Mouse (Mus musculus): ENCODE results near the gene M1ap. TPM values are rescaled to one million over a fixed set of nuclear protein-coding genes. Genes with fewer than 3 reads are reported as not detected.

M1ap gene
- total and polyA plus RNA-seq, 3 experiments: 6.2 to 6.3 TPM; not detected in 1

DNA sequence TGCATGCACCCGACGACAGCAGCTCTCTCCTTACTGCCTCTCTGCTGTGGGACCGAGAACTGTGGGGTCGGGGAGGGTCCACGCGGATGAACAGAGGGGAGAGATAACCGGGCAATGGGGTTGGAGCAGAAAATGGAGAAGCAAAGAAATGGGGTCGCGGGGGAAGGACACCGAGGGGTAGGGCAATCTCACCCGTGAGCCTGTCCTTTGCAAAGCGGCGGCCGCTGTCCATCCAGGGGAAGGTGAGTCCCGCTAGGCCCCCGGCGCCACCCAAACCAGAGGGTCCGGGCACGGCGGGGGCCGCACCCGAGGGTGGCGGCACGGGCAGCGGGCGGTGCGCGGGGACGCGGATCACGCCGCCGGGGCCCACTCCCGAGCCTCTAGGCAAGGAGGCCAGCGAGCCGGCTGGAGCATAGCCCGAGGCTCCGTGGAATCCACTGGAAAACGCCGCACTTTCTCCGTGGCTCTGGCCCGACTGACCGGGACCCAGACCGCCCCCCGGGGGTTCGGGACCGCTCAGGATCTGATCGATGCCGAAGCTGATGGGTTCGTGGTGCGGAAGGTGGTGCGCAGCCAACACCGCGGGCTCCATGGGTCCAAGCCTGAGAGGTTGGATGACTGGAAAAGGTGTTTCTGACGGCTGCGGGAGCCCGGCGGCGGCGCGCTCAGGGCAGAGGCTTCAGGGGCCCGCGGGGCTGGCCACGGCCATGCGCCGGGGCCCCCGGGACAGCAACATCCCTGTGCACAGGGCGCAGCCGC is 123.0 kb downstream of the M1ap start:
- DNase-seq (ENCODE audit: low read depth, low spot score): no peak
- Histone ChIP-seq H3K27me3 (ENCODE audit: control insufficient read depth in 1 of 2, insufficient read depth in 2 of 2, low read length in 2 of 2) (no peaks in the 10 kb centered on the region), H3K36me3 (ENCODE audit: control insufficient read depth in 1 of 2, insufficient read depth in 2 of 2, low read length in 2 of 2) (no peaks in the 10 kb centered on the region), H3K9ac (ENCODE audit: control insufficient read depth, low read depth, low read length, poor library complexity, severe bottlenecking) (no peak overlapping the region), H3K9me3 (replicated peaks; ENCODE audit: insufficient read depth, low read length) (no peaks in the 10 kb centered on the region), H3K79me2 (ENCODE audit: control insufficient read depth, insufficient read depth, low read length, poor library complexity) (no peaks in the 10 kb centered on the region), H3K27ac (ENCODE audit: control insufficient read depth, low read depth, low read length) (no peak overlapping the region), H3K4me3 (ENCODE audit: control insufficient read depth in 1 of 2, insufficient read depth in 1 of 2, low read depth in 2 of 2, low read length in 2 of 2) (no peak overlapping the region), H3K4me1 (ENCODE audit: control insufficient read depth in 1 of 2, insufficient read depth in 2 of 2, low read length in 2 of 2) (no peaks in the 10 kb centered on the region)
- TF ChIP-seq E2F4 (IDR thresholded peaks at IDR 0.05; ENCODE audit: borderline replicate concordance, low read depth, low read length) (no peak), SMC3 (IDR thresholded peaks at IDR 0.05; ENCODE audit: low read depth, low read length) (no peak), TAL1 (IDR thresholded peaks at IDR 0.05; ENCODE audit: low read length) (no peak), JUND (IDR thresholded peaks at IDR 0.05; ENCODE audit: low read depth, low read length) (no peak), NRF1 (IDR thresholded peaks at IDR 0.05; ENCODE audit: insufficient read depth, low read depth, low read length, poor library complexity, severe bottlenecking) (no peak), EP300 (IDR thresholded peaks at IDR 0.05; ENCODE audit: low read depth in 1 of 2, low read length in 2 of 2) (no peak), GABPA (IDR thresholded peaks at IDR 0.05; ENCODE audit: low read depth, low read length) (no peak), ELF1 (IDR thresholded peaks at IDR 0.05; ENCODE audit: low read depth, low read length) (no peak), CTCF (IDR thresholded peaks at IDR 0.05 in 2 of 3, conservative IDR thresholded peaks at IDR 0.05 in 1 of 3; ENCODE audit: control insufficient read depth in 1 of 3, insufficient read depth in 1 of 3, low read depth in 2 of 3, low read length in 3 of 3, poor library complexity in 1 of 3, severe bottlenecking in 1 of 3) (no peak), MXI1 (IDR thresholded peaks at IDR 0.05; ENCODE audit: low read depth, low read length) (no peak)

DNA sequence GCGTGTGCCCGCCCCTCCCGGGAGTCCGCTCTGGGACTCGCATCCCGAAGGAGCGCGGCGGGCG is 123.4 kb downstream of the M1ap start, which contains the start of gene Tlx2:
Gene Tlx2 (minus strand): TSS at position 47 of the 64 bp plus-strand sequence.
- no peaks in the 10 kb centered on the region for H3K4me1 ChIP-seq (ENCODE audit: control insufficient read depth in 1 of 2, insufficient read depth in 2 of 2, low read length in 2 of 2)
- TF ChIP-seq ELF1 (IDR thresholded peaks at IDR 0.05; ENCODE audit: low read depth, low read length): no peak
- H3K9ac ChIP-seq (ENCODE audit: control insufficient read depth, low read depth, low read length, poor library complexity, severe bottlenecking): no peak within 1 kb of the TSS
- H3K36me3 ChIP-seq (ENCODE audit: control insufficient read depth in 1 of 2, insufficient read depth in 2 of 2, low read length in 2 of 2): no peaks in the 10 kb centered on the region
- H3K27ac ChIP-seq (ENCODE audit: control insufficient read depth, low read depth, low read length): no peak within 1 kb of the TSS
- H3K27me3 ChIP-seq (ENCODE audit: control insufficient read depth in 1 of 2, insufficient read depth in 2 of 2, low read length in 2 of 2): no peaks in the 10 kb centered on the region
- H3K4me3 ChIP-seq (ENCODE audit: control insufficient read depth in 1 of 2, insufficient read depth in 1 of 2, low read depth in 2 of 2, low read length in 2 of 2): no peak within 1 kb of the TSS
- DNase-seq (ENCODE audit: low read depth, low spot score): no peak
- H3K79me2 ChIP-seq (ENCODE audit: control insufficient read depth, insufficient read depth, low read length, poor library complexity): no peaks in the 10 kb centered on the region
- no peaks in the 10 kb centered on the region for H3K9me3 ChIP-seq (replicated peaks; ENCODE audit: insufficient read depth, low read length)

DNA sequence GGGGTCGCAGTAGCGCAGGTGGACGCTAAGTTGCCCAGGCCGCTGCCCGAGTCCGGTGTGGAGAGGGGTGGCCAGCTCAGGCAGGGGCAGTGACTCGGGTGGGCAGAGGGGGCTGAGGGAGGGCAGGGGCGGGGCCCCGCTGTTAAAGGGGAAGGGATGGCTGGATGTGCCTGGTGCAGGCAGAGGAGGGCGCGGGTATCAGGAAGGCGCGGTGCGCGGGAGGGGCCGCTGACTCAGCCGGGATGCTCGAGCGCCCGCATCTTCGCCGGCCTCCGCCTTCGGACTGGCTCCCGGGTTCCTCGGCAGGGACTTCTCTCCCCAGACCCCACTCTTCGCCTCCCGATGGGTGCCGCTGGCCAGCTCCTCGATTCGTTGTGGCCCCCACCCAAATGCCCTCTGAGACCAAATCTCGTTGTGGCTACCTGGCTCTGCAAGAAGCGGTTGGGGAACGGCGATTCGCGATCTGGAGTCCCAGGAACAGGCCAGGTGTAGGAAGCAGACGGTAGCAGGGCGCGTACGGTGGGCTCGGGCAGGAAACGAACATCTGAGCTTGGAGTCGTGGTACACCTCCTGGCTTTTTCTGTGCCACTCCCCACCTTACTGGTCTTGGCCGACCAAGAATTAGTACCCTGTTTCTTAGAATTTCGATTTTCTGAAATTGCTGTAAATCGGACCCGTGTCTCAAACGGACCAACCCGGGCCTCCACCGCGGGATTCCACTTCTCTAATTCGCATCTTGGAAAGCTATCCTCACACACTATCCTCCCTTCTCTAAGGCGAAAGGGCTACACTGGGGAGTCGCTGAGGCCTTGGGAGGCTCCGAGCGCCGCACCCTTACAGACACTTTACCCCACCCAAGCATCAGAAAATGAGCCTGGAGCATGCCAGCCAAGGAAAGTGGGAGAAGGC is 123.9 kb downstream of the M1ap start:
- H3K4me3 ChIP-seq (ENCODE audit: control insufficient read depth in 1 of 2, insufficient read depth in 1 of 2, low read depth in 2 of 2, low read length in 2 of 2): no peak overlapping the region
- no peaks in the 10 kb centered on the region for H3K27me3 ChIP-seq (ENCODE audit: control insufficient read depth in 1 of 2, insufficient read depth in 2 of 2, low read length in 2 of 2)
- no peaks in the 10 kb centered on the region for H3K4me1 ChIP-seq (ENCODE audit: control insufficient read depth in 1 of 2, insufficient read depth in 2 of 2, low read length in 2 of 2)
- H3K36me3 ChIP-seq (ENCODE audit: control insufficient read depth in 1 of 2, insufficient read depth in 2 of 2, low read length in 2 of 2): no peaks in the 10 kb centered on the region
- no peak overlapping the region for H3K9ac ChIP-seq (ENCODE audit: control insufficient read depth, low read depth, low read length, poor library complexity, severe bottlenecking)
- no peak overlapping the region for H3K27ac ChIP-seq (ENCODE audit: control insufficient read depth, low read depth, low read length)
- H3K9me3 ChIP-seq (replicated peaks; ENCODE audit: insufficient read depth, low read length): no peaks in the 10 kb centered on the region
- no peak for DNase-seq (ENCODE audit: low read depth, low spot score)
- TF ChIP-seq NELFE (IDR thresholded peaks at IDR 0.05; ENCODE audit: low read depth, low read length) (no peak), CHD2 (IDR thresholded peaks at IDR 0.05; ENCODE audit: low read length) (no peak), CHD1 (IDR thresholded peaks at IDR 0.05; ENCODE audit: low read depth, low read length) (no peak)
- no peaks in the 10 kb centered on the region for H3K79me2 ChIP-seq (ENCODE audit: control insufficient read depth, insufficient read depth, low read length, poor library complexity)

All from MEL (cell line).